Mouse (Mus musculus): ENCODE data around the gene Tdrd9. TPM values are rescaled to one million over a fixed set of nuclear protein-coding genes. Genes with fewer than 3 reads are reported as not detected.

Tdrd9 gene
- total and polyA plus RNA-seq, 3 experiments, result 28.9 to 46.5 TPM; not detected in 1

DNA sequence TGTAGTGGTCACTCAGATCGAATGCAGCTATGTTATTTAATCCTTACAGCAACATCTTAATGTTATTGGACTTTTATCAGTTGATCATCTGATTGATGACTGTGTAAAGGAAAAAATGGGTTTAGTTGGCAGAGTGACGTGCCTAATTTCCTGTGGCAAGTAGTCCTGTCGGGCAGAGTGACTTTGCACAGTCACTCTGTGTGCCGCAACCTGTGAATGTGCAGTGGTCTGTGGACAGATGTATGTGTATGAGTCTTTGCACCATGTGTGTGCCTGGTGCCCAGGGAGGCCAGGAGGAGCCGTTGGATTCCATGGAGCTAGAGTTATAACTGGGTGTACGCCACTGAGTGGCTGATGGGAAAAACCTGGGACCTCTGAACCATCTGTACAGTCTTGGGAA is 3.2 kb downstream of the Tdrd9 start:
- no peak overlapping the region for H3K4me3 ChIP-seq (ENCODE audit: control insufficient read depth in 1 of 2, insufficient read depth in 1 of 2, low read depth in 2 of 2, low read length in 2 of 2)
- H3K27ac ChIP-seq (ENCODE audit: control insufficient read depth, low read depth, low read length), result no peak overlapping the region
- no peaks in the 10 kb centered on the region for H3K9me3 ChIP-seq (replicated peaks; ENCODE audit: insufficient read depth, low read length)
- peaks cover 0 to 12% of the 10 kb centered on the region in 2 experiments; a peak in 2 of 4 replicates for H3K36me3 ChIP-seq (ENCODE audit: control insufficient read depth in 1 of 2, insufficient read depth in 2 of 2, low read length in 2 of 2)
- peaks cover 53% of the 10 kb centered on the region for H3K79me2 ChIP-seq (ENCODE audit: control insufficient read depth, insufficient read depth, low read length, poor library complexity)
- no peaks in the 10 kb centered on the region for H3K27me3 ChIP-seq (ENCODE audit: control insufficient read depth in 1 of 2, insufficient read depth in 2 of 2, low read length in 2 of 2)
- no peak overlapping the region for H3K9ac ChIP-seq (ENCODE audit: control insufficient read depth, low read depth, low read length, poor library complexity, severe bottlenecking)
- peak; percentile 11 for DNase-seq (ENCODE audit: low read depth, low spot score)
- TF ChIP-seq MYC (IDR thresholded peaks at IDR 0.05; ENCODE audit: low read depth, low read length) (no peak), MXI1 (IDR thresholded peaks at IDR 0.05; ENCODE audit: low read depth, low read length) (no peak), POLR2A (IDR thresholded peaks at IDR 0.05; ENCODE audit: control insufficient read depth in 1 of 2, insufficient read depth in 1 of 2, low read depth in 1 of 2, low read length in 2 of 2, poor library complexity in 1 of 2) (no peak), SMC3 (IDR thresholded peaks at IDR 0.05; ENCODE audit: low read depth, low read length) (no peak), MYB (IDR thresholded peaks at IDR 0.05; ENCODE audit: low read depth, low read length) (no peak), TCF12 (IDR thresholded peaks at IDR 0.05; ENCODE audit: low read depth, low read length) (no peak), GATA1 (IDR thresholded peaks at IDR 0.05; ENCODE audit: low read depth, low read length) (no peak), NRF1 (IDR thresholded peaks at IDR 0.05; ENCODE audit: insufficient read depth, low read depth, low read length, poor library complexity, severe bottlenecking) (no peak), GABPA (IDR thresholded peaks at IDR 0.05; ENCODE audit: low read depth, low read length) (no peak), TAL1 (IDR thresholded peaks at IDR 0.05; ENCODE audit: low read length) (no peak), ZNF384 (IDR thresholded peaks at IDR 0.05; ENCODE audit: low read depth, low read length) (no peak), JUND (IDR thresholded peaks at IDR 0.05; ENCODE audit: low read depth, low read length) (no peak), CTCF (IDR thresholded peaks at IDR 0.05 in 2 of 3, conservative IDR thresholded peaks at IDR 0.05 in 1 of 3; ENCODE audit: control insufficient read depth in 1 of 3, insufficient read depth in 1 of 3, low read depth in 2 of 3, low read length in 3 of 3, poor library complexity in 1 of 3, severe bottlenecking in 1 of 3) (no peak), ZC3H11A (IDR thresholded peaks at IDR 0.05; ENCODE audit: low read depth, low read length) (no peak), KAT2A (conservative IDR thresholded peaks at IDR 0.05; ENCODE audit: low read depth, low read length) (no peak)
- peaks cover 5 to 8% of the 10 kb centered on the region in 2 experiments; a peak in 2 of 4 replicates for H3K4me1 ChIP-seq (ENCODE audit: control insufficient read depth in 1 of 2, insufficient read depth in 2 of 2, low read length in 2 of 2)

GRCm38 (mm10) chr12:111977138-111977537 is 5.8 kb downstream of the Tdrd9 start:
- no peaks in the 10 kb centered on the region for H3K27me3 ChIP-seq (ENCODE audit: control insufficient read depth in 1 of 2, insufficient read depth in 2 of 2, low read length in 2 of 2)
- H3K9me3 ChIP-seq (replicated peaks; ENCODE audit: insufficient read depth, low read length), result no peaks in the 10 kb centered on the region
- peaks cover 61% of the 10 kb centered on the region for H3K79me2 ChIP-seq (ENCODE audit: control insufficient read depth, insufficient read depth, low read length, poor library complexity)
- no peak for TF ChIP-seq MYC (IDR thresholded peaks at IDR 0.05; ENCODE audit: low read depth, low read length)
- no peak for TF ChIP-seq SMC3 (IDR thresholded peaks at IDR 0.05; ENCODE audit: low read depth, low read length)
- TF ChIP-seq TAL1 (IDR thresholded peaks at IDR 0.05; ENCODE audit: low read length), result no peak
- TF ChIP-seq KAT2A (conservative IDR thresholded peaks at IDR 0.05; ENCODE audit: low read depth, low read length), result no peak
- TF ChIP-seq POLR2A (IDR thresholded peaks at IDR 0.05; ENCODE audit: control insufficient read depth in 1 of 2, insufficient read depth in 1 of 2, low read depth in 1 of 2, low read length in 2 of 2, poor library complexity in 1 of 2), result no peak
- H3K4me3 ChIP-seq (ENCODE audit: control insufficient read depth in 1 of 2, insufficient read depth in 1 of 2, low read depth in 2 of 2, low read length in 2 of 2), result no peak overlapping the region
- peak; percentile 25 for DNase-seq (ENCODE audit: low read depth, low spot score)
- peaks cover 0 to 3% of the 10 kb centered on the region in 2 experiments; a peak in 1 of 4 replicates for H3K36me3 ChIP-seq (ENCODE audit: control insufficient read depth in 1 of 2, insufficient read depth in 2 of 2, low read length in 2 of 2)
- no peak overlapping the region for H3K9ac ChIP-seq (ENCODE audit: control insufficient read depth, low read depth, low read length, poor library complexity, severe bottlenecking)
- H3K4me1 ChIP-seq (ENCODE audit: control insufficient read depth in 1 of 2, insufficient read depth in 2 of 2, low read length in 2 of 2), result no peaks in the 10 kb centered on the region
- no peak overlapping the region for H3K27ac ChIP-seq (ENCODE audit: control insufficient read depth, low read depth, low read length)
